Mouse (Mus musculus): ENCODE measurements at regions not wholly inside any gene's neighbourhood (a gene's known extent, or its start where the extent isn't known, plus 50 kb on each side); places are given as distances from the start of the nearest gene placed in this dataset.

GRCm38 (mm10) chr10:105625324-105625950, 51.2 kb upstream of the Tmtc2 start:
- TF ChIP-seq MAFK (IDR thresholded peaks at IDR 0.05; ENCODE audit: insufficient read depth, low read depth, low read length) (no peak), CHD2 (IDR thresholded peaks at IDR 0.05; ENCODE audit: low read depth, low read length) (no peak), ZNF384 (IDR thresholded peaks at IDR 0.05; ENCODE audit: low read depth, low read length) (no peak), HCFC1 (IDR thresholded peaks at IDR 0.05; ENCODE audit: borderline replicate concordance, insufficient read depth, low read length) (no peak), ZC3H11A (IDR thresholded peaks at IDR 0.05; ENCODE audit: borderline replicate concordance, low read depth, low read length) (no peak)

Measured in ES-E14 (cell line).